13 mouse cellular contexts compared by ENCODE assay signal in the genomic region with DNA sequence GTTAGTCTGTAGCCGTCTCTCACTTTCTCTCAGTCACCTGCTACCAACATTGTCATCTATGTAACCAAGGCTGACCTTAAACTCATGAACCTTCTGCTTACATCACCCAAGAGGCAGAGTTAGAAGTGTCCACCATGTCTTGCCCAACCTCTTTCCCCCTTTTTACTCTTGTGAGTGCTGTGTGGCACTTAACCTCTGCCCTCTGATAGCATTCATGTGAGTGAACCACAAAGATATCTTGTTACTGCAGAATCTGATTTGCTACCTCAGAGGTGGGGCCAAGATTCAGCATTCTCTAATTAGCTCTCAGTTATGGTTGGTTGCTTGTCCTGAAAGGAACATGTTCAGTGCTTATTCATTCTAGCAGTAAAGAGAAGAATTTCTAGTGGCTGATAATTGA. TPM values are rescaled to one million over a fixed set of nuclear protein-coding genes. Genes with fewer than 3 reads are reported as not detected.
"Had no signal": no experiment of that assay in that cellular context is flagged by ENCODE, and none has a peak within 500 bp of the region (broad histone marks: within the 10 kb centered on the region; RNA-seq: fewer than 3 reads in every experiment).

No protein-coding gene starts in this region.

- H3K9ac ChIP-seq: kidney, embryonic 15.5 days; limb, embryonic 15.5 days; liver, embryonic 13.5 days; liver, postnatal 0 days; lung, embryonic 15.5 days; midbrain, embryonic 13.5 days had no signal

- H3K27ac ChIP-seq: kidney, embryonic 15.5 days; left cerebral cortex, adult 2 months; limb, embryonic 15.5 days; liver, embryonic 13.5 days; lung, embryonic 15.5 days; midbrain, embryonic 13.5 days; stomach, postnatal 0 days had no signal

- H3K4me2 ChIP-seq: kidney, embryonic 15.5 days; limb, embryonic 15.5 days; liver, embryonic 13.5 days; lung, embryonic 15.5 days; midbrain, embryonic 13.5 days had no signal

- H3K9me3 ChIP-seq: kidney, embryonic 15.5 days; limb, embryonic 15.5 days; liver, embryonic 13.5 days; lung, embryonic 15.5 days; midbrain, embryonic 13.5 days had no signal

- H3K4me3 ChIP-seq: kidney, embryonic 15.5 days; left cerebral cortex, adult 2 months; limb, embryonic 15.5 days; liver, embryonic 13.5 days; lung, embryonic 15.5 days; midbrain, embryonic 13.5 days had no signal

- H3K27me3 ChIP-seq: kidney, embryonic 15.5 days; limb, embryonic 15.5 days; liver, embryonic 13.5 days; lung, embryonic 15.5 days; midbrain, embryonic 13.5 days had no signal

- DNase-seq: kidney, adult 18-20 months; kidney, postnatal 25 days; liver, embryonic 13.5 days; liver, postnatal 0 days; right cerebral cortex, postnatal 25 days; thymus, postnatal 4 days had no signal

- ATAC-seq: liver, postnatal 0 days; midbrain, embryonic 13.5 days had no signal

RNA-seq across cellular contexts. Expression of a gene that starts 39.4 kb away (rescaled TPM):
- polyA plus RNA-seq: liver, embryonic 13.5 days; lung, embryonic 15.5 days; small intestine, adult 2 months; stomach, postnatal 0 days had no signal

RNA-seq across cellular contexts. Expression of a gene that starts 47.6 kb away (rescaled TPM):
- polyA plus RNA-seq: liver, postnatal 0 days had no signal
